Mouse (Mus musculus) bone marrow, adult 2 months (tissue): ENCODE measurements around the gene D430041D05Rik. TPM values are rescaled to one million over a fixed set of nuclear protein-coding genes. Genes with fewer than 3 reads are reported as not detected.
A peak's percentile ranks its signal among the peaks of the same experiment; 100 is the strongest.

Experiments
- H3K27ac ChIP-seq: fragments of 200-500 bp; 2 replicates; pipeline ENCODE4 v1.5.1; 2012; ENCODE audit warnings: low read depth, mild to moderate bottlenecking, control low read depth, inconsistent platforms, low read length; ENCODE audit not compliant: control insufficient read depth, poor library complexity, insufficient read depth
- H3K4me1 ChIP-seq: fragments of 200-500 bp; 2 replicates; pipeline ENCODE4 v1.6.1; 2011; ENCODE audit warnings: low read length; ENCODE audit not compliant: control insufficient read depth, insufficient read depth
- H3K4me3 ChIP-seq: fragments of 200-500 bp; replicated peaks from 2 replicates; pipeline ENCODE3; 2011; ENCODE audit warnings: mild to moderate bottlenecking, low read depth, low read length, control low read depth; ENCODE audit not compliant: control insufficient read depth
- CTCF ChIP-seq: fragments of 200-500 bp; IDR thresholded peaks from 2 replicates; pipeline ENCODE4 v1.5.1; 2011; ENCODE audit warnings: low read length, control low read depth; ENCODE audit not compliant: control insufficient read depth, insufficient read depth
- POLR2A ChIP-seq: fragments of 200-500 bp; IDR thresholded peaks from 2 replicates; pipeline ENCODE4 v1.6.1; 2011; ENCODE audit warnings: low read depth, mild to moderate bottlenecking, control low read depth, low read length, borderline replicate concordance; ENCODE audit not compliant: control insufficient read depth
- WGBS: fragments of 180-500 bp; shearing (Covaris S2); methylation state at CpG from one replicate; pipeline ENCODE4 v1.1.7; 2018; 5-methylcytosine and 5-hydroxymethylcytosine counted together
- polyA plus RNA-seq: library from polyadenylated mRNA; stranded (reverse); fragments of >200 nt; gene quantifications from 2 replicates; pipeline ENCODE4 v1.2.4, GENCODE M21; 2011; ENCODE audit warnings: low replicate concordance; ENCODE audit not compliant: missing spikeins, insufficient read depth, insufficient read length

D430041D05Rik gene
- polyA plus RNA-seq, 1 experiment, result not detected

DNA sequence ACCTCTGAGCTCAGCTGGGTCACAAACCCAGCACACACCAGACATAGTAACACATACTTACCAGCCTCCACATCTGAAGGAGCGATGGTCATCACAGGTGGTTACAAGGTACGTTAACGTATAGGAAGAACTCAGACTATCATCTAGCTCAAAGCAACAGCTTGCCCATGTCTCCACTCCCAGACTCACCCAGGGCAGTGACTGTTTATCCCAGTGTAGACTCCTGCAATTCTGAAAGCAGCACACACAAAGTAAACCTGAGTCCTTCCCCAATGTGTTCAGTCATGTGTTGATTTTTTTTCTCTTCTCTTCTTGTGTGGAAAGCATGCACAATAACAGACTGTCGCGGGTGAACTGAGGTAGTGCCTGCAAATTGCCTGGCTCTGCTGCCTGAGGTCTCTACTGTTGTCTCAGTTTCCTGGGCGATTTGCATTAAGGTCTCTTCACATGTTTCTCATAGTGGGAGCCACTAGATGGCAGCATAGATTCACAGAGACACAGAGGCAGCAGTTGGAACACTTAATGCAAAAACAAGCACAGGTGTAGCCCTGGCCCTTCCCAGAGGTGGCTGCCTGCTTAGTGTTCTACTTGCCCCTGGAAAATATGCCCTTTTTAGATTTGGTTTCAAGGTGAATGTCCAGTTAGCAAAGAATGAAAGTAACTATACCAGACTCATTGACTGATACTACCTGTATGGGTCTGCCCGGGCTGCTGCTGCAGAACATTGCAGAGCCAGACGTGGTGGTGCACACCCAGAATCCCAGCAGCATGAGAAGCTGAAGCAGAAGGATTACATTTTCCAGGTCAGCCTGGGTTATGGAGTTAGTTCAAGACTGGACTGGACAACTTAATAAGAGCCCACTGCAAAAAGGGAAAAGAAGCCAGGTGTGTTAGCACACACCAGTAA is 276.4 kb downstream of the D430041D05Rik start:
- no peak for TF ChIP-seq POLR2A
- peak; percentile 81 for TF ChIP-seq CTCF
- Histone ChIP-seq H3K4me1 (peaks cover 7% of the 10 kb centered on the region), H3K27ac (no peak overlapping the region), H3K4me3 (no peak overlapping the region)
- 47% methylated on average over 8 of the region's 8 CpGs for WGBS

DNA sequence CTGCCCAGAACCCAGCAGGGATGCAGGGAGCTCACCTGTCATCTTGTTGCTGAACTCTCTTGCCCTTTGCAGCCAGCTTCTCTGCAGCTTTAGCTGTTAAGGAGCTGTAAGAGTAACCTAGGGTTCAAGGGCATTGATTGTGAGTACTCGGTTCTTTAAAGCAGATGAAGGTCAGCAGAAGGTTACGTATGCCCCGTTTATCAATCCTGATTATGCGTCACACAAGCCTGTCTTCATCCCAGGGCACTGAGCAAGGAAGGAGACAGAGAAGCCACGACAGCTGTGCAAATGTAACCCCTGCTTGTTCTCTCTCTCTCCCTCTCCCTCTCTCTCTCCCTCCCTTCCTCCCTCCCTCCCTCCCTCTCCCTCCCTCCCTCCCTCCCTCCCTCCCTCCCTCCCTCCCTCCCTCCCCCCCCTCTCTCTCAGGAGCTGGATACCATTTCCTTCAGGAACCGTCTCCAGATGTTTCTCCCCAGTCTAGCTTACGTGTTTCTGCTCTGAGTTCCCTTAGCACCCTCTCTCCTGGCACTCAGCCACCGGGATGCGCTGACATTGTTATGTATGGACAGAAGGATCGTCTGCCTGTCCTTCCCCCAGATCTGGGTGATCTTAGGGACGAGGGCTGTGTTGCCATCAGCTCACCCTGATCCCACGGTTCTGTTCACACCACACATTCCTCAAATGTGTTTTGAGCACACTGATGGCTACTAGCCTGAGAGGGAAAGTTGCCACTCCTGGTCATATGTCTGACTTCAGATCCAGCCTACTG is 277.6 kb downstream of the D430041D05Rik start:
- 35% methylated on average over 12 of the region's 12 CpGs for WGBS
- H3K4me3 ChIP-seq, result no peak overlapping the region
- no peak for TF ChIP-seq POLR2A
- no peak for TF ChIP-seq CTCF
- H3K4me1 ChIP-seq, result peaks cover 7% of the 10 kb centered on the region
- peak overlapping the region; percentile 11 for H3K27ac ChIP-seq

DNA sequence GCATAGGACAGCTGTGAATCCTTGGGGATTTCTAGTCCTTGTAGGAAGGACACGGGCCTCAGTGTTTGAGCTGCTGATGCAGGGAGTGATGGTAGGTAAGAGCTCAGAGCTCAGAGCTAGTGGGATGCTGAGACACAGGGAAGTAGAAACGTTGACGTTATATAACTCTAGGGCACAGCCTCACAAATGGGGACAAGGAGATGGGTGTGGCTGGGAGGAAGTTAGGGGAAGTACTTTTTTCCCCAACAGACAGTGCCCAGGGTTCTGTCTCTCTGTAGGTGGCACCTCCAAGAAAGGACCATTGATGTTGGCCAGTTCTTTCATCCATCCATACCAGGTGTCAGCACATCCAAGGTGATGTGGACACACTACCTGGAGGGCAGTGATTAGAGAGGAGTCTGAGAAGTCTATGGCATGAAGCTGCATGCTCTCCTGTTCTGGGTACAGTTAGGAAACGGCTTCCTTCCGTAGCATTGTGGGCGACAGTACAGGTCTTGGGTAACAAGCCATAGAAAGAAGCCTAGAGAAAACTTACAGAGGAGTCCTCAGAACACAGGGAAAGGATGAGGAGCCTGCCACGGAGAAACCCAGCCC is 278.4 kb downstream of the D430041D05Rik start:
- no peak for TF ChIP-seq CTCF
- no peak for TF ChIP-seq POLR2A
- Histone ChIP-seq H3K4me3 (no peak overlapping the region), H3K27ac (peak overlapping the region; percentile 11), H3K4me1 (peaks cover 7% of the 10 kb centered on the region)
- WGBS, result 34% methylated on average over 7 of the region's 7 CpGs

GRCm38 (mm10) chr2:104130969-104131368 is 279.8 kb downstream of the D430041D05Rik start:
- TF ChIP-seq POLR2A, result no peak
- peak; percentile 77 for TF ChIP-seq CTCF
- H3K4me1 ChIP-seq, result peaks cover 7% of the 10 kb centered on the region
- 52% methylated on average over 3 of the region's 3 CpGs for WGBS
- H3K27ac ChIP-seq, result no peak overlapping the region
- H3K4me3 ChIP-seq, result no peak overlapping the region

DNA sequence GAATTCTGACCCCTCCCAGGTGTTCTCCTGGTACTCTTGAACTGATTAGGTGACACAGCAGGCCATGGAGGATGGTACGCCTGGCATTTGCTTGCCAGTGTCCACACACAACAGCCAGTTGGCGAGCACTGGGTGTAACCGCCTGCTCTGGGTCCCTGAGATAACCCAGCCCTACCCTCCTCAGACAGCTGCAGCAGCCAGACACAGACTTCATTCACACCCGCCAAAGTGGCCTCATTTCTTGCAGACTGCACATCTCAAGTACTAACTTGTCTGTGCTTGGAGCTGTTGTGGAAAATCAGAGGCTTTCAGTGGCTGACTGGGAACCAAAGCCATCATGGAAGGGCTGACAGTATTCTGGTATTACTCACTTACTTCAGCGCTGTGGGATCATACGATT is 280.6 kb downstream of the D430041D05Rik start:
- H3K4me1 ChIP-seq, result peaks cover 7% of the 10 kb centered on the region
- H3K4me3 ChIP-seq, result no peak overlapping the region
- TF ChIP-seq POLR2A, result no peak
- TF ChIP-seq CTCF, result no peak
- H3K27ac ChIP-seq, result no peak overlapping the region
- WGBS, result 59% methylated on average over 6 of the region's 6 CpGs

- no peak overlapping the region for H3K4me3 ChIP-seq
- H3K27ac ChIP-seq, result no peak overlapping the region
- H3K4me1 ChIP-seq, result peaks cover 5% of the 10 kb centered on the region
- WGBS, result 87% methylated on average over 13 of the region's 13 CpGs
- no peak for TF ChIP-seq POLR2A
- no peak for TF ChIP-seq CTCF
Measured at GRCm38 (mm10) chr2:104128803-104129531, 281.8 kb downstream of the D430041D05Rik start.

DNA sequence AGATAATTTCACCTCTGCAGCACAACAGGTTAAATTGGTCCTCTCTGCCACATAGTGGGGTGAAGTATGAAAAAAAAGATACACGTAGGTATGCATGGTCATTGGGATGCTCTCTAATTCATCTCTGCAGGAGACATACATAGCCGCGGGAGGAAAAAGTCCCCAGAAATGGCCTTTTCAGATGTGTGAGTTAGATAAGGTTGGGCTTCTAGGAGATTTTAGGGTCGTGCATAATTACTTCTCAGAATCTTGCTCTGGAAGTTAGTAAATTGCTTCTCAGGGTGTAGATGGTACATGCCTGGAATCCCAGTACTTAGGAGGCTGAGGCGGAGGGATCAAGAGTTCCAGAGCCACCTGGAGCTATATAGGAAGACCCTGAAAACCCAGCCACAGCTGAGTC is 286.7 kb downstream of the D430041D05Rik start:
- Histone ChIP-seq H3K4me3 (no peak overlapping the region), H3K27ac (no peak overlapping the region), H3K4me1 (peaks cover 1% of the 10 kb centered on the region; the same call in 1 of the 2 replicates)
- 65% methylated on average over 5 of the region's 5 CpGs for WGBS
- TF ChIP-seq CTCF, result no peak
- no peak for TF ChIP-seq POLR2A
